Mouse (Mus musculus) MEL (cell line): ENCODE results near the gene Prkch.

Source experiments
- CHD2 ChIP-seq: IDR thresholded peaks from 2 replicates; pipeline ENCODE4 v1.6.1; 2011; ENCODE audit warnings: low read length, improper control_type of control experiment
- CTCF ChIP-seq, 3 experiments: IDR thresholded peaks in 2 of 3; conservative IDR thresholded peaks in 1 of 3; 2 replicates each; pipeline ENCODE4 v1.5.1; 2011 to 2012; ENCODE audit warnings: low read length in 3 of 3, low read depth in 2 of 3, mild to moderate bottlenecking in 2 of 3, improper control_type of control experiment in 1 of 3, inconsistent platforms in 1 of 3, mixed read lengths in 1 of 3, moderate library complexity in 1 of 3; ENCODE audit not compliant: control insufficient read depth in 1 of 3, insufficient read depth in 1 of 3, poor library complexity in 1 of 3, severe bottlenecking in 1 of 3
- EP300 ChIP-seq, 2 experiments: IDR thresholded peaks; 2 replicates each; pipeline ENCODE4 v1.6.1; 2011; ENCODE audit warnings: improper control_type of control experiment in 2 of 2, low read length in 2 of 2, low read depth in 1 of 2, mild to moderate bottlenecking in 1 of 2
- ETS1 ChIP-seq: IDR thresholded peaks from 2 replicates; pipeline ENCODE4 v1.6.1; 2012; ENCODE audit warnings: low read depth, mild to moderate bottlenecking, inconsistent platforms, low read length, improper control_type of control experiment, moderate library complexity
- GATA1 ChIP-seq: IDR thresholded peaks from 2 replicates; pipeline ENCODE4 v1.6.1; 2011; ENCODE audit warnings: low read depth, low read length, improper control_type of control experiment
- KAT2A ChIP-seq: conservative IDR thresholded peaks from 2 replicates; pipeline ENCODE4 v1.6.1; 2012; ENCODE audit warnings: low read depth, low read length, improper control_type of control experiment, inconsistent platforms
- MYB ChIP-seq: IDR thresholded peaks from 2 replicates; pipeline ENCODE4 v1.6.1; 2011; ENCODE audit warnings: mild to moderate bottlenecking, low read depth, low read length, improper control_type of control experiment
- NELFE ChIP-seq: IDR thresholded peaks from 2 replicates; pipeline ENCODE4 v1.6.1; 2011; ENCODE audit warnings: low read depth, low read length, improper control_type of control experiment
- POLR2A ChIP-seq, 2 experiments: IDR thresholded peaks; 2 replicates each; pipeline ENCODE4 v1.6.1; 2011 to 2012; ENCODE audit warnings: low read length in 2 of 2, mild to moderate bottlenecking in 2 of 2, control low read depth in 1 of 2, improper control_type of control experiment in 1 of 2, low read depth in 1 of 2, moderate library complexity in 1 of 2; ENCODE audit not compliant: control insufficient read depth in 1 of 2, insufficient read depth in 1 of 2, poor library complexity in 1 of 2
- RAD21 ChIP-seq: IDR thresholded peaks from 2 replicates; pipeline ENCODE4 v1.6.1; 2011; ENCODE audit warnings: mild to moderate bottlenecking, low read depth, low read length, improper control_type of control experiment
- ZKSCAN1 ChIP-seq: IDR thresholded peaks from 2 replicates; pipeline ENCODE4 v1.6.1; 2012; ENCODE audit warnings: low read depth, mild to moderate bottlenecking, inconsistent platforms, low read length, improper control_type of control experiment, moderate library complexity

DNA sequence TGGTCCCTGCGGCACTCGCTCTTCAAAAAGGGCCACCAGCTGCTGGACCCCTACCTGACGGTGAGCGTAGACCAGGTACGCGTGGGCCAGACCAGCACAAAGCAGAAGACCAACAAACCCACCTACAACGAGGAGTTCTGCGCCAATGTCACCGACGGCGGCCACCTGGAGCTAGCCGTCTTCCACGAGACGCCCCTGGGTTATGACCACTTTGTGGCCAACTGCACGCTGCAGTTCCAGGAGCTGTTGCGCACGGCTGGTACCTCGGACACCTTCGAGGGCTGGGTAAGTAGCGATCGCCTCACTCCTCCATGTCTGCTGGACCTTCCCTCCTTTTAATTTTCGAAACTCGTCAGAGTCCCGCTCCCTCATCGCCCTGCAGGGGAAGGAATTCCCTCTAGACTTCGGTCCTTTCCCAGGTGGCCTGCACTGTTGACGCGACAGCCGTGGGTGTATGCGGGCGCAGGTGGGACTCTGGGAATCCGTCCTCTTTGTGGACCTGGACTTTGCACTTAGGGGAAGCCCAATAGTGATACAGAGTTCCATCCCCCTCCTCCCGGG is 725 bp downstream of the Prkch start:
- TF ChIP-seq ZKSCAN1 (no peak), CHD2 (no peak), ETS1 (no peak), RAD21 (no peak), KAT2A (no peak), POLR2A (IDR thresholded peaks at IDR 0.05; ENCODE audit: control insufficient read depth in 1 of 2, insufficient read depth in 1 of 2, low read depth in 1 of 2, low read length in 2 of 2, poor library complexity in 1 of 2) (no peak), CTCF (IDR thresholded peaks at IDR 0.05 in 2 of 3, conservative IDR thresholded peaks at IDR 0.05 in 1 of 3; ENCODE audit: control insufficient read depth in 1 of 3, insufficient read depth in 1 of 3, low read depth in 2 of 3, low read length in 3 of 3, poor library complexity in 1 of 3, severe bottlenecking in 1 of 3) (no peak), EP300 (IDR thresholded peaks at IDR 0.05; ENCODE audit: low read depth in 1 of 2, low read length in 2 of 2) (no peak), NELFE (no peak), MYB (no peak), GATA1 (no peak)
